Mouse (Mus musculus): ENCODE data around the gene Immp2l. TPM values are rescaled to one million over a fixed set of nuclear protein-coding genes. Genes with fewer than 3 reads are reported as not detected.

The Immp2l gene
- polyA plus RNA-seq, 1 experiment from 2014 or later: 7.0 TPM

- Histone ChIP-seq H3K4me3 (ENCODE audit: low read length) (no peak overlapping the region), H3K4me2 (replicated peaks; ENCODE audit: low read depth, low read length) (no peak overlapping the region), H3K36me3 (ENCODE audit: insufficient read depth, low read length) (no peaks in the 10 kb centered on the region), H3K27me3 (ENCODE audit: insufficient read depth, low read length) (no peaks in the 10 kb centered on the region), H3K4me1 (ENCODE audit: insufficient read depth, low read length) (no peaks in the 10 kb centered on the region), H3K9me3 (ENCODE audit: low read length) (no peaks in the 10 kb centered on the region), H3K9ac (replicated peaks; ENCODE audit: low read length) (no peak overlapping the region), H3K27ac (ENCODE audit: low read length) (no peak overlapping the region)
- ATAC-seq (ENCODE audit: low FRiP score, low TSS enrichment): no peak
- WGBS: 60% methylated on average over 3 of the region's 3 CpGs
Observed at GRCm38 (mm10) chr12:41134885-41135284, 111.0 kb downstream of the Immp2l start.

GRCm38 (mm10) chr12:41159543-41159942, 135.7 kb downstream of the Immp2l start:
- Histone ChIP-seq H3K27ac (ENCODE audit: low read length) (no peak overlapping the region), H3K4me2 (replicated peaks; ENCODE audit: low read depth, low read length) (no peak overlapping the region), H3K36me3 (ENCODE audit: insufficient read depth, low read length) (no peaks in the 10 kb centered on the region), H3K27me3 (ENCODE audit: insufficient read depth, low read length) (no peaks in the 10 kb centered on the region), H3K4me3 (ENCODE audit: low read length) (no peak overlapping the region), H3K9ac (replicated peaks; ENCODE audit: low read length) (no peak overlapping the region), H3K9me3 (ENCODE audit: low read length) (no peaks in the 10 kb centered on the region), H3K4me1 (ENCODE audit: insufficient read depth, low read length) (no peaks in the 10 kb centered on the region)
- ATAC-seq (ENCODE audit: low FRiP score, low TSS enrichment): no peak
- 86% methylated on average over 4 of the region's 4 CpGs for WGBS

- no peak for ATAC-seq (ENCODE audit: low FRiP score, low TSS enrichment)
- 76% methylated on average over 4 of the region's 4 CpGs for WGBS
- H3K4me1 ChIP-seq (ENCODE audit: insufficient read depth, low read length): no peaks in the 10 kb centered on the region
Observed at GRCm38 (mm10) chr12:41167802-41168201, 143.9 kb downstream of the Immp2l start.

GRCm38 (mm10) chr12:41170051-41170450, 146.2 kb downstream of the Immp2l start:
- Histone ChIP-seq H3K9ac (replicated peaks; ENCODE audit: low read length) (no peak overlapping the region), H3K4me2 (replicated peaks; ENCODE audit: low read depth, low read length) (no peak overlapping the region), H3K9me3 (ENCODE audit: low read length) (no peaks in the 10 kb centered on the region), H3K4me3 (ENCODE audit: low read length) (no peak overlapping the region), H3K27me3 (ENCODE audit: insufficient read depth, low read length) (no peaks in the 10 kb centered on the region), H3K4me1 (ENCODE audit: insufficient read depth, low read length) (no peaks in the 10 kb centered on the region), H3K36me3 (ENCODE audit: insufficient read depth, low read length) (no peaks in the 10 kb centered on the region), H3K27ac (ENCODE audit: low read length) (no peak overlapping the region)
- ATAC-seq (ENCODE audit: low FRiP score, low TSS enrichment): no peak
- WGBS: 73% methylated on average over 1 of the region's 1 CpGs

More at GRCm38 (mm10) chr12:41167802-41168201, 143.9 kb downstream of the Immp2l start:
- Histone ChIP-seq H3K4me3 (ENCODE audit: low read length) (no peak overlapping the region), H3K4me2 (replicated peaks; ENCODE audit: low read depth, low read length) (no peak overlapping the region), H3K27me3 (ENCODE audit: insufficient read depth, low read length) (no peaks in the 10 kb centered on the region), H3K27ac (ENCODE audit: low read length) (no peak overlapping the region), H3K9me3 (ENCODE audit: low read length) (no peaks in the 10 kb centered on the region), H3K9ac (replicated peaks; ENCODE audit: low read length) (no peak overlapping the region), H3K36me3 (ENCODE audit: insufficient read depth, low read length) (no peaks in the 10 kb centered on the region)

- no peaks in the 10 kb centered on the region for H3K9me3 ChIP-seq (ENCODE audit: low read length)
- ATAC-seq (ENCODE audit: low FRiP score, low TSS enrichment): no peak
Observed at GRCm38 (mm10) chr12:41182856-41183255, 159.0 kb downstream of the Immp2l start.

GRCm38 (mm10) chr12:41185060-41185459, 161.2 kb downstream of the Immp2l start:
- no peak overlapping the region for H3K4me3 ChIP-seq (ENCODE audit: low read length)
- no peaks in the 10 kb centered on the region for H3K36me3 ChIP-seq (ENCODE audit: insufficient read depth, low read length)
- H3K4me1 ChIP-seq (ENCODE audit: insufficient read depth, low read length): no peaks in the 10 kb centered on the region
- no peak overlapping the region for H3K9ac ChIP-seq (replicated peaks; ENCODE audit: low read length)
- no peak for ATAC-seq (ENCODE audit: low FRiP score, low TSS enrichment)
- H3K9me3 ChIP-seq (ENCODE audit: low read length): no peaks in the 10 kb centered on the region
- H3K27ac ChIP-seq (ENCODE audit: low read length): no peak overlapping the region
- no peak overlapping the region for H3K4me2 ChIP-seq (replicated peaks; ENCODE audit: low read depth, low read length)
- WGBS: 73% methylated on average over 4 of the region's 4 CpGs
- no peaks in the 10 kb centered on the region for H3K27me3 ChIP-seq (ENCODE audit: insufficient read depth, low read length)

More at GRCm38 (mm10) chr12:41182856-41183255, 159.0 kb downstream of the Immp2l start:
- Histone ChIP-seq H3K9ac (replicated peaks; ENCODE audit: low read length) (no peak overlapping the region), H3K27me3 (ENCODE audit: insufficient read depth, low read length) (no peaks in the 10 kb centered on the region), H3K4me2 (replicated peaks; ENCODE audit: low read depth, low read length) (no peak overlapping the region), H3K4me3 (ENCODE audit: low read length) (no peak overlapping the region), H3K36me3 (ENCODE audit: insufficient read depth, low read length) (no peaks in the 10 kb centered on the region), H3K27ac (ENCODE audit: low read length) (no peak overlapping the region), H3K4me1 (ENCODE audit: insufficient read depth, low read length) (no peaks in the 10 kb centered on the region)

GRCm38 (mm10) chr12:41185509-41185908, 161.6 kb downstream of the Immp2l start:
- no peaks in the 10 kb centered on the region for H3K9me3 ChIP-seq (ENCODE audit: low read length)
- no peak overlapping the region for H3K4me2 ChIP-seq (replicated peaks; ENCODE audit: low read depth, low read length)
- ATAC-seq (ENCODE audit: low FRiP score, low TSS enrichment): no peak
- no peaks in the 10 kb centered on the region for H3K36me3 ChIP-seq (ENCODE audit: insufficient read depth, low read length)
- H3K9ac ChIP-seq (replicated peaks; ENCODE audit: low read length): no peak overlapping the region
- WGBS: 91% methylated on average over 6 of the region's 6 CpGs
- no peaks in the 10 kb centered on the region for H3K4me1 ChIP-seq (ENCODE audit: insufficient read depth, low read length)
- H3K27ac ChIP-seq (ENCODE audit: low read length): no peak overlapping the region
- H3K4me3 ChIP-seq (ENCODE audit: low read length): no peak overlapping the region
- H3K27me3 ChIP-seq (ENCODE audit: insufficient read depth, low read length): no peaks in the 10 kb centered on the region

GRCm38 (mm10) chr12:41192829-41193228, 168.9 kb downstream of the Immp2l start:
- no peaks in the 10 kb centered on the region for H3K36me3 ChIP-seq (ENCODE audit: insufficient read depth, low read length)
- H3K27me3 ChIP-seq (ENCODE audit: insufficient read depth, low read length): no peaks in the 10 kb centered on the region
- H3K4me1 ChIP-seq (ENCODE audit: insufficient read depth, low read length): no peaks in the 10 kb centered on the region
- WGBS: 58% methylated on average over 3 of the region's 3 CpGs
- H3K4me3 ChIP-seq (ENCODE audit: low read length): no peak overlapping the region
- no peak for ATAC-seq (ENCODE audit: low FRiP score, low TSS enrichment)
- H3K9ac ChIP-seq (replicated peaks; ENCODE audit: low read length): no peak overlapping the region
- no peaks in the 10 kb centered on the region for H3K9me3 ChIP-seq (ENCODE audit: low read length)
- no peak overlapping the region for H3K4me2 ChIP-seq (replicated peaks; ENCODE audit: low read depth, low read length)
- H3K27ac ChIP-seq (ENCODE audit: low read length): no peak overlapping the region

GRCm38 (mm10) chr12:41196374-41196773, 172.5 kb downstream of the Immp2l start:
- Histone ChIP-seq H3K4me2 (replicated peaks; ENCODE audit: low read depth, low read length) (no peak overlapping the region), H3K9ac (replicated peaks; ENCODE audit: low read length) (no peak overlapping the region), H3K27ac (ENCODE audit: low read length) (no peak overlapping the region), H3K9me3 (ENCODE audit: low read length) (no peaks in the 10 kb centered on the region), H3K36me3 (ENCODE audit: insufficient read depth, low read length) (no peaks in the 10 kb centered on the region), H3K27me3 (ENCODE audit: insufficient read depth, low read length) (no peaks in the 10 kb centered on the region), H3K4me1 (ENCODE audit: insufficient read depth, low read length) (no peaks in the 10 kb centered on the region), H3K4me3 (ENCODE audit: low read length) (no peak overlapping the region)
- 91% methylated on average over 2 of the region's 2 CpGs for WGBS
- no peak for ATAC-seq (ENCODE audit: low FRiP score, low TSS enrichment)

- Histone ChIP-seq H3K36me3 (ENCODE audit: insufficient read depth, low read length) (no peaks in the 10 kb centered on the region), H3K27ac (ENCODE audit: low read length) (no peak overlapping the region), H3K9ac (replicated peaks; ENCODE audit: low read length) (no peak overlapping the region), H3K4me1 (ENCODE audit: insufficient read depth, low read length) (no peaks in the 10 kb centered on the region), H3K4me2 (replicated peaks; ENCODE audit: low read depth, low read length) (no peak overlapping the region), H3K4me3 (ENCODE audit: low read length) (no peak overlapping the region), H3K9me3 (ENCODE audit: low read length) (no peaks in the 10 kb centered on the region), H3K27me3 (ENCODE audit: insufficient read depth, low read length) (no peaks in the 10 kb centered on the region)
- no peak for ATAC-seq (ENCODE audit: low FRiP score, low TSS enrichment)
- 41% methylated on average over 1 of the region's 1 CpGs for WGBS
Observed at GRCm38 (mm10) chr12:41215186-41215585, 191.3 kb downstream of the Immp2l start.
